Mouse (Mus musculus) spleen, adult 18-20 months (tissue): ENCODE results near the gene Cnpy3.

ENCODE experiments used
- DNase-seq, 2 experiments: peaks; one replicate each; pipeline ENCODE4 v3.0.0; 2022; ENCODE audit warnings: mixed read lengths in 2 of 2

Gene Cnpy3

GRCm38 (mm10) chr17:46712442-46712841 lies 39.6 kb downstream of the Cnpy3 start:
- DNase-seq: no peak

GRCm38 (mm10) chr17:46711612-46712271 lies 40.3 kb downstream of the Cnpy3 start:
- DNase-seq: peak in 1 of 2 experiments; percentile 24

GRCm38 (mm10) chr17:46710959-46711597 lies 40.9 kb downstream of the Cnpy3 start, which contains the start of gene Pex6:
TSS of gene Pex6 (plus strand) at chr17:46711463.
- peak; percentile 81 to 86 for DNase-seq

GRCm38 (mm10) chr17:46706375-46707089 lies 45.5 kb downstream of the Cnpy3 start:
- DNase-seq: no peak

- peak; percentile 92 to 94 for DNase-seq
Measured at GRCm38 (mm10) chr17:46704887-46705835, 46.9 kb downstream of the Cnpy3 start, which contains the start of gene Ppp2r5d. TSS of gene Ppp2r5d (minus strand) at chr17:46705111.

- DNase-seq: no peak
Measured at GRCm38 (mm10) chr17:46703971-46704886, 47.8 kb downstream of the Cnpy3 start.

- no peak for DNase-seq
Measured at GRCm38 (mm10) chr17:46702506-46702905, 49.5 kb downstream of the Cnpy3 start.

- DNase-seq: no peak
Measured at GRCm38 (mm10) chr17:46702100-46702499, 49.9 kb downstream of the Cnpy3 start.

GRCm38 (mm10) chr17:46701489-46701888 lies 50.5 kb downstream of the Cnpy3 start:
- no peak for DNase-seq

GRCm38 (mm10) chr17:46699912-46700311 lies 52.1 kb downstream of the Cnpy3 start:
- no peak for DNase-seq

GRCm38 (mm10) chr17:46699245-46699644 lies 52.8 kb downstream of the Cnpy3 start:
- DNase-seq: no peak

GRCm38 (mm10) chr17:46698515-46698914 lies 53.5 kb downstream of the Cnpy3 start:
- DNase-seq: no peak

GRCm38 (mm10) chr17:46694517-46695063 lies 57.4 kb downstream of the Cnpy3 start:
- DNase-seq: no peak

GRCm38 (mm10) chr17:46691390-46691789 lies 60.6 kb downstream of the Cnpy3 start:
- DNase-seq: no peak

- DNase-seq: no peak
Measured at GRCm38 (mm10) chr17:46690665-46691064, 61.3 kb downstream of the Cnpy3 start.

- DNase-seq: no peak
Measured at GRCm38 (mm10) chr17:46685913-46686312, 66.1 kb downstream of the Cnpy3 start.
